ENCODE assay signal across 14 mouse cellular contexts in the genomic region with DNA sequence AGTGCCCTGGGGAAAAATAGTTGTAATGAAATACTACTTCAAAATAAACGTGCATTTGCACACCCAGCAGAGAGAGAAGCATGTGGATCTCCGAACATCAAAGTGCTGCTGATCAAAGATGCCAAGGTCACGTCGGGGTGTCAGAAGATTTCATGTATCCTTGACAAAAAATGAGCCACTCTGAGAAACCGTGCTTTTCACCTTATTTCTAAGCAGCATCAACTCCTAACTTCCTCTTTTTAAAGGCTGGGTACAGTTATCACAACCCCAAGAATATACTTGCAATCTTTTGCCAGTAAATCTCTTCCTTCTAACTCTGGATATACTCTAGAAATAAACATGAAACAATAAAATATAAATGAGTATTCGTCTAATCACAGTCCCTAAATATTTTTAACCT. TPM values are rescaled to one million over a fixed set of nuclear protein-coding genes. Genes with fewer than 3 reads are reported as not detected.
DNase-seq lines count a peak whose midpoint lies in the region; ATAC-seq lines count a peak whose summit lies in the region.
"Had no signal": no experiment of that assay in that cellular context is flagged by ENCODE, and none has a peak within 500 bp of the region (broad histone marks: within the 10 kb centered on the region; RNA-seq: fewer than 3 reads in every experiment).

No protein-coding gene starts in this region.

- H3K4me3 ChIP-seq in forebrain, embryonic 14.5 days (ENCODE audit: low read depth, low read length), result peak overlapping the region; percentile 92; the same call in 1 of the 2 replicates
- peak overlapping the region; percentile 87 for H3K4me3 ChIP-seq in midbrain, embryonic 13.5 days (replicated peaks)
- H3K4me3 ChIP-seq in liver, embryonic 12.5 days, result no peak overlapping the region

- no peaks in the 10 kb centered on the region for H3K9me3 ChIP-seq in forebrain, embryonic 14.5 days (replicated peaks; ENCODE audit: control insufficient read depth, low read length)
- H3K9me3 ChIP-seq in midbrain, embryonic 13.5 days, result no peaks in the 10 kb centered on the region
- no peaks in the 10 kb centered on the region for H3K9me3 ChIP-seq in liver, embryonic 12.5 days (replicated peaks)
- H3K9me3 ChIP-seq: embryonic facial prominence, embryonic 15.5 days; heart, embryonic 15.5 days; stomach, embryonic 15.5 days had no signal

- intact Hi-C loops in gastrocnemius, postnatal 36 days (cut with DNase I), result loop anchor here (5.0 kb wide), 2 partner anchors 50 to 245 kb away; a partner anchor contains a TSS
- intact Hi-C loops in left cerebral cortex, postnatal 25 days (cut with DNase I), result loop anchor here (5.0 kb wide), 2 partner anchors 50 to 135 kb away; a partner anchor contains a TSS

- 82% methylated on average over 6 of the region's 6 CpGs for WGBS in forebrain, embryonic 14.5 days
- 72% methylated on average over 6 of the region's 6 CpGs for WGBS in midbrain, embryonic 13.5 days
- 53% methylated on average over 6 of the region's 6 CpGs for WGBS in liver, embryonic 12.5 days (ENCODE audit: insufficient replicate concordance)

- DNase-seq in thymus, postnatal 0 days (ENCODE audit: low spot score), result peak; percentile 2
- no peak for DNase-seq in thymus, postnatal 10 days (ENCODE audit: low spot score in 2 of 2)
- no peak for DNase-seq in forebrain, embryonic 14.5 days (ENCODE audit: low spot score)
- DNase-seq in gastrocnemius, postnatal 36 days, result no peak
- DNase-seq in left cerebral cortex, postnatal 25 days (ENCODE audit: low spot score in 2 of 2), result no peak
- DNase-seq: cerebellum, adult 18-20 months; gastrocnemius, adult 2 months; lung, adult 2 months had no signal

- no peaks in the 10 kb centered on the region for H3K36me3 ChIP-seq in forebrain, embryonic 14.5 days (ENCODE audit: control insufficient read depth, insufficient read depth, low read length)
- H3K36me3 ChIP-seq in midbrain, embryonic 13.5 days, result no peaks in the 10 kb centered on the region; the same call in 1 of the 2 replicates
- H3K36me3 ChIP-seq in liver, embryonic 12.5 days, result no peaks in the 10 kb centered on the region
- H3K36me3 ChIP-seq: embryonic facial prominence, embryonic 15.5 days; heart, embryonic 15.5 days; stomach, embryonic 15.5 days had no signal

- H3K27ac ChIP-seq in forebrain, embryonic 14.5 days (ENCODE audit: low read depth, low read length), result no peak overlapping the region
- no peak overlapping the region for H3K27ac ChIP-seq in midbrain, embryonic 13.5 days
- no peak overlapping the region for H3K27ac ChIP-seq in liver, embryonic 12.5 days
- H3K27ac ChIP-seq: heart, embryonic 15.5 days; stomach, embryonic 15.5 days had no signal

- peak overlapping the region; percentile 79 for H3K4me2 ChIP-seq in forebrain, embryonic 14.5 days (ENCODE audit: low read length)
- H3K4me2 ChIP-seq in midbrain, embryonic 13.5 days (replicated peaks), result peak overlapping the region; percentile 81
- H3K4me2 ChIP-seq in liver, embryonic 12.5 days, result no peak overlapping the region

- ATAC-seq in forebrain, embryonic 14.5 days, result no peak
- ATAC-seq in midbrain, embryonic 13.5 days, result no peak
- ATAC-seq in liver, embryonic 12.5 days, result no peak
- ATAC-seq: intestine, embryonic 16.5 days had no signal

- no peaks in the 10 kb centered on the region for H3K27me3 ChIP-seq in forebrain, embryonic 14.5 days (replicated peaks; ENCODE audit: control insufficient read depth, insufficient read depth, low read length)
- no peaks in the 10 kb centered on the region for H3K27me3 ChIP-seq in midbrain, embryonic 13.5 days
- peaks cover 11% of the 10 kb centered on the region; the same call in 1 of the 2 replicates for H3K27me3 ChIP-seq in liver, embryonic 12.5 days (replicated peaks)
- H3K27me3 ChIP-seq: embryonic facial prominence, embryonic 15.5 days; heart, embryonic 15.5 days; stomach, embryonic 15.5 days had no signal

- H3K9ac ChIP-seq in forebrain, embryonic 14.5 days (ENCODE audit: low read length), result no peak overlapping the region; the same call in 1 of the 2 replicates
- peak overlapping the region; percentile 39; the same call in 1 of the 2 replicates for H3K9ac ChIP-seq in midbrain, embryonic 13.5 days (replicated peaks)
- no peak overlapping the region for H3K9ac ChIP-seq in liver, embryonic 12.5 days
- H3K9ac ChIP-seq: embryonic facial prominence, embryonic 15.5 days had no signal

- H3K4me1 ChIP-seq in forebrain, embryonic 14.5 days (ENCODE audit: control insufficient read depth, insufficient read depth, low read length), result peaks cover 3% of the 10 kb centered on the region; the same call in 1 of the 2 replicates
- peaks cover 26% of the 10 kb centered on the region for H3K4me1 ChIP-seq in midbrain, embryonic 13.5 days (replicated peaks)
- H3K4me1 ChIP-seq in liver, embryonic 12.5 days, result peaks cover 18% of the 10 kb centered on the region

RNA-seq across cellular contexts. Expression of a gene that starts 1.7 kb away (rescaled TPM):
- 84.1 and 85.6 TPM in 2 replicates for polyA plus RNA-seq in thymus, postnatal 0 days (2015; fragmentation: Nextera tagmentation; extraction: Ambion mirVana)
- 176 and 179 TPM in 2 replicates for polyA plus RNA-seq in forebrain, embryonic 14.5 days (2014; fragmentation: Nextera tagmentation; extraction: Ambion mirVana)
- polyA plus RNA-seq in midbrain, embryonic 13.5 days (2015; fragmentation: Nextera tagmentation; extraction: Ambion mirVana), result 178 and 186 TPM in 2 replicates
- 10 to 100 TPM; 20.1 to 22.7 TPM for total RNA-seq in gastrocnemius, postnatal 36 days (2021)
- polyA plus RNA-seq in liver, embryonic 12.5 days (2016; fragmentation: Nextera tagmentation; extraction: Ambion mirVana), result 27.8 and 30.4 TPM in 2 replicates
- 10 to 100 TPM; 67.6 to 68.1 TPM for total RNA-seq in left cerebral cortex, postnatal 25 days (2021)

RNA-seq across cellular contexts. Expression of a gene that starts 50.8 kb away (rescaled TPM):
- 55.3 and 57.6 TPM in 2 replicates for polyA plus RNA-seq in thymus, postnatal 0 days (2015; fragmentation: Nextera tagmentation; extraction: Ambion mirVana)
- 94.8 and 97.8 TPM in 2 replicates for polyA plus RNA-seq in forebrain, embryonic 14.5 days (2014; fragmentation: Nextera tagmentation; extraction: Ambion mirVana)
- 99.6 and 104 TPM in 2 replicates for polyA plus RNA-seq in midbrain, embryonic 13.5 days (2015; fragmentation: Nextera tagmentation; extraction: Ambion mirVana)
- 10 to 100 TPM; 11.9 to 14.7 TPM for total RNA-seq in gastrocnemius, postnatal 36 days (2021)
- polyA plus RNA-seq in liver, embryonic 12.5 days (2016; fragmentation: Nextera tagmentation; extraction: Ambion mirVana), result 38.7 and 41.0 TPM in 2 replicates
- 10 to 100 TPM; 26.0 TPM for total RNA-seq in left cerebral cortex, postnatal 25 days (2021)
